Mouse (Mus musculus) neural tube, embryonic 15.5 days (tissue): Measurements from ENCODE around the gene Mfap4. TPM values are rescaled to one million over a fixed set of nuclear protein-coding genes. Genes with fewer than 3 reads are reported as not detected.

Experiments
- ATAC-seq: fragments of 200-750 bp; cut with Nextera tagmentation; 2 replicates; pipeline ENCODE4 v1.8.0; 2017; ENCODE audit warnings: mild to moderate bottlenecking, moderate TSS enrichment, moderate library complexity; ENCODE audit not compliant: low FRiP score
- H3K27ac ChIP-seq: fragments of 300-500 bp; sonication (generic); replicated peaks from 2 replicates; pipeline ENCODE4 v1.5.1; 2015; ENCODE audit warnings: mild to moderate bottlenecking, inconsistent platforms
- H3K27me3 ChIP-seq: fragments of 300-500 bp; sonication (generic); replicated peaks from 2 replicates; pipeline ENCODE4 v1.6.1; 2015; ENCODE audit warnings: inconsistent platforms
- H3K36me3 ChIP-seq: fragments of 300-500 bp; sonication (generic); 2 replicates; pipeline ENCODE4 v1.6.1; 2015; ENCODE audit warnings: inconsistent platforms
- H3K4me1 ChIP-seq: fragments of 300-500 bp; sonication (generic); 2 replicates; pipeline ENCODE4 v1.6.1; 2015; ENCODE audit warnings: inconsistent platforms
- H3K4me2 ChIP-seq: fragments of 300-500 bp; sonication (generic); 2 replicates; pipeline ENCODE4 v1.6.1; 2015; ENCODE audit warnings: inconsistent platforms, mild to moderate bottlenecking, moderate library complexity
- H3K4me3 ChIP-seq: fragments of 300-500 bp; sonication (generic); replicated peaks from 2 replicates; pipeline ENCODE4 v1.5.1; 2015; ENCODE audit warnings: mild to moderate bottlenecking, inconsistent platforms
- H3K9ac ChIP-seq: fragments of 300-500 bp; sonication (generic); replicated peaks from 2 replicates; pipeline ENCODE4 v1.6.1; 2015; ENCODE audit warnings: mild to moderate bottlenecking, inconsistent platforms
- H3K9me3 ChIP-seq: fragments of 300-500 bp; sonication (generic); replicated peaks from 2 replicates; pipeline ENCODE4 v1.6.1; 2016; ENCODE audit warnings: inconsistent platforms
- WGBS: fragments of 180-500 bp; shearing (Covaris S2); methylation state at CpG from one replicate; pipeline ENCODE4 v1.1.7; 2015; ENCODE audit warnings: mixed read lengths; 5-methylcytosine and 5-hydroxymethylcytosine counted together
- polyA plus RNA-seq: library from polyadenylated mRNA; unstranded; fragments of >200 nt; fragmentation: Nextera tagmentation; extraction: Ambion mirVana; gene quantifications from 2 replicates; pipeline ENCODE4 v1.2.1, GENCODE M21; 2015

Gene Mfap4
- polyA plus RNA-seq = 48.3 and 73.6 TPM in 2 replicates

DNA sequence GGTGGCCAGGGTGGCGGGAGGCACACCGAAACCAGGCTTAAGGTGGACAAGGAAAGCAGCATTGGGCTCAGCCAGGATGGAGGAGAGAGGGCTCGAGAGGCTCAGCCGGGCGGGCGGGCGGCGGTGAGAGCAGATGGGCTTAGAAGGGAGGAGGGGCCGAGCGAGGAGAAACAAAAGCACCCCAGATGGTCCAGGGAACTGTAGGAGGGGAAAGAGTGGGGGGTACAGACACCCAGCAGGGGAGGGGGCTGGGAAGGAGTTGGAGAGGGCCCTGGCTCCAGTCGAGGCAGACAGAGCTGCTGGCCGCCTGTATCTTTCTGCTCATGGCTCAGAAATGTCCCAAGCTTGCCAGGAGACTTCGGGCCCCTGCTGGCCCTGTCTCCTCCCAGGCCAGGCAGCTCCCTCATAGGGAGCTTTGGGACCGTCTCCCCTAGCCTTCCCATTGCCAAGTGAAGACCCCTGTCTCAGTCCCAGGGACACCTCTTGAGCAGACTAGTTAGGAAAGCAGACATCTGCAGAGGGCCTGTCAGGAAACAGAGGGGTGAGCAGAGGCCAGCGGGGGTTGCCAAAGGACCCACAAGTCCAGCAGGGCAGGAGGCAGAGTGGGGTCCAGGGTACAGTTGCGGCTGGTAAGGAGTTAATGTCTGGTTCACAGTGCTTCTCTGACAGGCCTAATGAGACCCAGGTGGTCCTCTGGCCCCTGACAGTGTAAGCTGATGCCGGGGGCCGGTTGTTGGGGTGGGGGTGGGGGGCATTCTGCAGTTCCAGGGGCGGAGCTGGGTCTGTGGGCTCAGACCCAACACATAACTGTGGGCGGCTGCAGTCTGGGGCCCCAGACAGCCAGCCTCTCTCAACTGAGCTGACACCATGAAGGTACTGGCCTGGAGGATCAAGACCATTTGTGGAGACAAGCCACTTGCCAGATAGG lies at the start of gene Mfap4:
Gene Mfap4 (plus strand): TSS at position 819 of the 928 bp plus-strand sequence.
- peaks cover 40% of the 10 kb centered on the region for H3K4me1 ChIP-seq
- H3K4me3 ChIP-seq = no peak within 1 kb of the TSS; the same call in 1 of the 2 replicates
- H3K9ac ChIP-seq = 0 out of 2 replicates have a peak within 1 kb of the TSS, but pooled peaks have one; percentile 5
- WGBS = 9% methylated on average over 20 of the region's 20 CpGs
- H3K27me3 ChIP-seq = no peaks in the 10 kb centered on the region
- H3K4me2 ChIP-seq = peak within 1 kb of the TSS; percentile 4
- H3K36me3 ChIP-seq = peaks cover 24% of the 10 kb centered on the region
- no peaks in the 10 kb centered on the region for H3K9me3 ChIP-seq
- ATAC-seq = peak; percentile 42; the same call in 1 of the 2 replicates
- peak within 1 kb of the TSS; percentile 77 for H3K27ac ChIP-seq

- no peaks in the 10 kb centered on the region for H3K27me3 ChIP-seq
- ATAC-seq = no peak
- peaks cover 15% of the 10 kb centered on the region for H3K4me1 ChIP-seq
- no peak overlapping the region for H3K4me2 ChIP-seq
- 48% methylated on average over 2 of the region's 2 CpGs for WGBS
- H3K9me3 ChIP-seq = no peaks in the 10 kb centered on the region
- no peak overlapping the region for H3K9ac ChIP-seq
- H3K4me3 ChIP-seq = no peak overlapping the region
- no peaks in the 10 kb centered on the region for H3K36me3 ChIP-seq
- H3K27ac ChIP-seq = no peak overlapping the region
Measured at GRCm38 (mm10) chr11:61436298-61436697, 48.9 kb upstream of the Mfap4 start.

DNA sequence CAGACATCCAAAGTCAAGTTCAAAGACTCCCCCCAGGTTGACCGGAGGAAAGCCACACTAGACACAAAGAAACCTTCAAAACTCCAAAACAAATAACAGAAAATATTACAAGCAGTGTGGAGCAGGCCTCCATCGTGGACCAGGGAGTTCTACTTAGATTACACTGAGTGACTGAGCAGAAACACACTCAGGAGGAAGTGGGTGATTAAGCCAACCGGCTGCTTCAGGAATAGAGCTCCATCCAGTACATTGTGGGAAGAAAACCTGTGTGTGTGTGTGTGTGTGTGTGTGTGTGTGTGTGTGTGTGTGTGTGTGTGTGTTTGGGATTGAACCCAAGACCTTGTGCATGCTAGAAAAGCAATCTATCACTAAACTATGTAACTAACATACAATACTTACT lies 46.1 kb upstream of the Mfap4 start:
- Histone ChIP-seq H3K27me3 (no peaks in the 10 kb centered on the region), H3K9me3 (no peaks in the 10 kb centered on the region), H3K4me3 (no peak overlapping the region), H3K9ac (no peak overlapping the region), H3K27ac (no peak overlapping the region), H3K4me1 (peaks cover 15% of the 10 kb centered on the region), H3K4me2 (no peak overlapping the region), H3K36me3 (no peaks in the 10 kb centered on the region)
- no peak for ATAC-seq
- WGBS = 76% methylated on average over 3 of the region's 3 CpGs

GRCm38 (mm10) chr11:61440416-61440815 lies 44.8 kb upstream of the Mfap4 start:
- Histone ChIP-seq H3K9ac (no peak overlapping the region), H3K4me1 (peaks cover 7% of the 10 kb centered on the region), H3K36me3 (no peaks in the 10 kb centered on the region), H3K27ac (no peak overlapping the region), H3K27me3 (no peaks in the 10 kb centered on the region), H3K9me3 (no peaks in the 10 kb centered on the region), H3K4me2 (no peak overlapping the region), H3K4me3 (no peak overlapping the region)
- no peak for ATAC-seq
- WGBS = over 99% methylated on average over 4 of the region's 4 CpGs

DNA sequence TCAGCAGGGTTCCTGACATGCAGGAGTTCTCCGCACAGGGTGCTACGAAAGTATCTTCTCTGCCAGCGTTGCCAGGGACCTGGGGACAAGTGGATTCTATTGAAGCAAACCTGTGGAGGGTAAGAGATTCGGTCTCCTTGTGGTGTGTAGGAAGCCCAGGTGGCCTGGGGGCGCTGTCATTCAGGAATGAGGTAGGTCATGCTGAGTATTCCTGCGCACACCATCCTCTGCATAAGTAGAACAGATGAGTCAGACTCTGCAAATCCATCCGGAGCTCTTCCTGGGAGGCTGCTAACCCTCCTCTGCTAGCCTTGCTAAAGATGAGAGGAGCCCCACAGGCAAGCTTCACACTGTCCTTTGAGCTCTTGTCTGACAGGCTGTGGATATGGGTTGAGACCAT lies 43.6 kb upstream of the Mfap4 start:
- Histone ChIP-seq H3K4me3 (no peak overlapping the region), H3K4me1 (no peaks in the 10 kb centered on the region), H3K27me3 (no peaks in the 10 kb centered on the region), H3K27ac (no peak overlapping the region), H3K36me3 (no peaks in the 10 kb centered on the region), H3K4me2 (no peak overlapping the region), H3K9ac (no peak overlapping the region), H3K9me3 (no peaks in the 10 kb centered on the region)
- ATAC-seq = no peak
- WGBS = 82% methylated on average over 7 of the region's 7 CpGs

DNA sequence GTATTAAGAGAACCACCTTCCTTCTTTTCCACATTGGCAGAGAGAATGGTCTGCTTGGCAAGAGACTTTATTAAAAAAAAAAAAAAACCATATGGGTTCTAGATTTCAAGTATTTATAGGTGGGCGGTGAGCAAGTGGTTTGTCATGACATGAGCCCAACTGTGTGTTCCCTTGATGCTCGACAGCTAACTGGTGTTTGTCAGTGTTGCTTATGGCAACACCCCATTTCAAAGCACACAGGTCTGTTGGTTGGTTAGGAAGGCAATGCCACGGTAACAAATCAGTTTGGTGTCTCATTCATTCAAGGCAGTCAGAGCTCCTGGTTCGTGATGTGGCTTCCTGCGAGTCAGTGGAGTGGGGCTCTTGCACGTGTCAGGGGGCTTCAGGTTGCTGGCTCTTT lies 41.4 kb upstream of the Mfap4 start:
- peaks cover 5% of the 10 kb centered on the region for H3K4me1 ChIP-seq
- no peaks in the 10 kb centered on the region for H3K27me3 ChIP-seq
- no peak overlapping the region for H3K4me3 ChIP-seq
- H3K9me3 ChIP-seq = no peaks in the 10 kb centered on the region
- no peak overlapping the region for H3K27ac ChIP-seq
- no peak overlapping the region for H3K4me2 ChIP-seq
- no peak for ATAC-seq
- WGBS = 85% methylated on average over 6 of the region's 6 CpGs
- no peaks in the 10 kb centered on the region for H3K36me3 ChIP-seq
- no peak overlapping the region for H3K9ac ChIP-seq

GRCm38 (mm10) chr11:61447296-61447695 lies 37.9 kb upstream of the Mfap4 start:
- Histone ChIP-seq H3K4me2 (no peak overlapping the region), H3K27me3 (no peaks in the 10 kb centered on the region), H3K27ac (no peak overlapping the region), H3K36me3 (no peaks in the 10 kb centered on the region), H3K4me1 (peaks cover 15% of the 10 kb centered on the region), H3K9ac (no peak overlapping the region), H3K4me3 (no peak overlapping the region), H3K9me3 (no peaks in the 10 kb centered on the region)
- no peak for ATAC-seq
- WGBS = 85% methylated on average over 8 of the region's 8 CpGs

GRCm38 (mm10) chr11:61448041-61448440 lies 37.2 kb upstream of the Mfap4 start:
- Histone ChIP-seq H3K4me3 (no peak overlapping the region), H3K4me2 (no peak overlapping the region), H3K36me3 (no peaks in the 10 kb centered on the region), H3K27me3 (no peaks in the 10 kb centered on the region), H3K27ac (no peak overlapping the region), H3K9ac (no peak overlapping the region), H3K9me3 (no peaks in the 10 kb centered on the region), H3K4me1 (peaks cover 22% of the 10 kb centered on the region)
- WGBS = 52% methylated on average over 5 of the region's 5 CpGs
- no peak for ATAC-seq

DNA sequence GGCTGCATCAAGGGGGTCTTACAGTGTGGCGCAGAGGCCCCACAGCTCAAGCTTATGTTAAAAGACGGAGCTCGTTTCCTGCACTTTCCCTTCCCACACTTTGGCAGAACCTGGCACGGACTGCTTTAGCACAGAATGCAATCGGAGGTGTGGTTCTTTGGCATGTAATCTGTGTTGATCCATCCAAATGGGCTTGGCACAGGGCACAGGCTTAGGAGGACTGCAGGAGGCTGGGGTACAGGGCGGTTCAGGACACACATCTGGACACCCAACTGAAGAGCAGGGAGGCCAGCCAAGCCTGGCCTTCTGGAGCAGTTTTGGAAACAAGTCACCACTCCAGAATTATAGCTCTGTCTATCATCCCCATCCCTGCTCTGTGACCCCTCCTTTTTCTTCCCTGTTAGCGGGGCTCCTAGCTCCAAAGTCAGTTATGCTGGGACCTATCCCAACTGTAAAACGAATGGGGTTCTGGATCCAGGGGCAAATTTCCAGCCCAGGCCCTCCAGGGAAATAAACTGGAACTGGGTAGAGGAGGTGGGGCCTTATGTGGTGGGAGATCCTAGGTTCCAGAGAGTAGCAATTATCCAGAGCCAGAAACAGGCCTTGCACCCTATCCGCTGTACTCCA lies 36.5 kb upstream of the Mfap4 start:
- no peaks in the 10 kb centered on the region for H3K9me3 ChIP-seq
- H3K27me3 ChIP-seq = no peaks in the 10 kb centered on the region
- no peak overlapping the region for H3K4me3 ChIP-seq
- H3K4me1 ChIP-seq = peaks cover 29% of the 10 kb centered on the region
- no peak overlapping the region for H3K9ac ChIP-seq
- no peak overlapping the region for H3K27ac ChIP-seq
- 67% methylated on average over 9 of the region's 9 CpGs for WGBS
- H3K4me2 ChIP-seq = no peak overlapping the region
- no peak for ATAC-seq
- H3K36me3 ChIP-seq = no peaks in the 10 kb centered on the region

DNA sequence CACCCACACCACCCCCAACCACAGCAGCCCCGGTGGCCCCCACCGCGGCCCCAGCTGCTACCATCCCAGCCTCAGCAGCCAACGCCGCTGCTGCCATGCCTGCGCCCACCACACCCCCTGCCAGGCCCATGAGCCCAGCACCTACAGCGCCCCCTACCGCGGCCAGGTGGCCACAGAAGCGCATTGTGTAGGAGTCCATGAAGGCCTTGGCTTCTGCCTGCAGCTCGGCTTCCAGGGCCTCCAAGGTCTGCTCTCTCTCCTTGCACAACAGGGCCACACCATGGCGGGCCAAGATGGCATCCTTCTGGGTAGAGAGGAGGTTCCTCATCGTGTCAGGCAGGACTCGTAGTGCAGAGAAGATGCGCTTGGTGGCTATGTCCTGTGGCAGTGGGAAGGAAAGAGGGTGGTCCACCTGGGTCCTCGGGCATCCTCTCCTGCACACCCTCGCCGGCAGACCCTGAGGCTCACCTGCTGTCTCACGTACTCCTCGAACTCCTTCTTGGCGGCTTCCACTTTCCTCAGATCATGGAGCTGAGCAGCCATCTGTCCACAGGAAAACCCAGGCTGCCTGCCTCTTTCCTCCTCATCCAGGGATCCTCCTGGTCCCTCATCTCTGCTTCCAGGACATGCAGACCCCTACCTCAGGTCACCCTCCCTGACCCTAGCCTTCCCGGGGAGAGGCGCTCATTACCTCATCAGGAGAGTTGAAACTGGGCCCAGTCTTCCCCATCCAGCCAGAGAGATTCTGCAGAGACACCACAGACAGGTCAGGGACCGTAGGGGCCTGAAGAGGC lies 35.5 kb upstream of the Mfap4 start:
- WGBS = 80% methylated on average over 24 of the region's 24 CpGs
- Histone ChIP-seq H3K4me3 (no peak overlapping the region), H3K4me2 (no peak overlapping the region), H3K9me3 (no peaks in the 10 kb centered on the region), H3K27ac (no peak overlapping the region), H3K36me3 (no peaks in the 10 kb centered on the region), H3K27me3 (no peaks in the 10 kb centered on the region), H3K4me1 (peaks cover 35% of the 10 kb centered on the region), H3K9ac (no peak overlapping the region)
- no peak for ATAC-seq

GRCm38 (mm10) chr11:61464071-61464470 lies 21.2 kb upstream of the Mfap4 start:
- Histone ChIP-seq H3K36me3 (no peaks in the 10 kb centered on the region), H3K4me2 (no peak overlapping the region), H3K9me3 (no peaks in the 10 kb centered on the region), H3K9ac (no peak overlapping the region), H3K4me3 (no peak overlapping the region), H3K4me1 (no peaks in the 10 kb centered on the region), H3K27me3 (no peaks in the 10 kb centered on the region), H3K27ac (no peak overlapping the region)
- no peak for ATAC-seq
- 85% methylated on average over 2 of the region's 2 CpGs for WGBS
